Mouse (Mus musculus) lung, postnatal 10 days (tissue): ENCODE measurements at regions not wholly inside any gene's neighbourhood (a gene's known extent, or its start where the extent isn't known, plus 50 kb on each side); places are given as distances from the start of the nearest gene placed in this dataset.

ENCODE experiments used
- DNase-seq: peaks from one replicate; pipeline ENCODE4 v3.0.0; 2021

- no peak for DNase-seq
Measured at GRCm38 (mm10) chr12:35231414-35232321, 184.7 kb downstream of the Snx13 start.

GRCm38 (mm10) chr12:35220429-35220828 lies 173.4 kb downstream of the Snx13 start:
- peak; percentile 25 for DNase-seq

- no peak for DNase-seq
Measured at GRCm38 (mm10) chr12:35220002-35220401, 173.0 kb downstream of the Snx13 start.

- DNase-seq: no peak
Measured at GRCm38 (mm10) chr12:35216725-35217124, 169.7 kb downstream of the Snx13 start.

- no peak for DNase-seq
Measured at GRCm38 (mm10) chr12:35209399-35209798, 162.4 kb downstream of the Snx13 start.

- no peak for DNase-seq
Measured at GRCm38 (mm10) chr12:35207605-35208004, 160.6 kb downstream of the Snx13 start.

- no peak for DNase-seq
Measured at GRCm38 (mm10) chr12:35203398-35203797, 156.4 kb downstream of the Snx13 start.

- no peak for DNase-seq
Measured at GRCm38 (mm10) chr12:35200110-35200509, 153.1 kb downstream of the Snx13 start.
